Mouse (Mus musculus): ENCODE results near the gene Tmem108.

Gene Tmem108

GRCm38 (mm10) chr9:103721081-103721480 lies 40.6 kb downstream of the Tmem108 start:
- no peak for DNase-seq (ENCODE audit: low spot score in 2 of 2)

GRCm38 (mm10) chr9:103720021-103720420 lies 41.6 kb downstream of the Tmem108 start:
- no peak for DNase-seq (ENCODE audit: low spot score in 2 of 2)

- DNase-seq (ENCODE audit: low spot score in 2 of 2), result no peak
These were observed 45.6 kb downstream of the Tmem108 start for GRCm38 (mm10) chr9:103716002-103716401.

- no peak for DNase-seq (ENCODE audit: low spot score in 2 of 2)
These were observed 46.3 kb downstream of the Tmem108 start for GRCm38 (mm10) chr9:103715352-103715751.

- DNase-seq (ENCODE audit: low spot score in 2 of 2), result no peak
These were observed 48.4 kb downstream of the Tmem108 start for GRCm38 (mm10) chr9:103713230-103713629.

GRCm38 (mm10) chr9:103712711-103713110 lies 48.9 kb downstream of the Tmem108 start:
- no peak for DNase-seq (ENCODE audit: low spot score in 2 of 2)

GRCm38 (mm10) chr9:103709694-103710093 lies 51.9 kb downstream of the Tmem108 start:
- no peak for DNase-seq (ENCODE audit: low spot score in 2 of 2)

GRCm38 (mm10) chr9:103708514-103709173 lies 53.0 kb downstream of the Tmem108 start:
- DNase-seq (ENCODE audit: low spot score in 2 of 2), result no peak

- no peak for DNase-seq (ENCODE audit: low spot score in 2 of 2)
These were observed 53.8 kb downstream of the Tmem108 start for GRCm38 (mm10) chr9:103707857-103708256.

GRCm38 (mm10) chr9:103707000-103707790 lies 54.4 kb downstream of the Tmem108 start:
- DNase-seq (ENCODE audit: low spot score in 2 of 2), result no peak

- DNase-seq (ENCODE audit: low spot score in 2 of 2), result no peak
These were observed 55.9 kb downstream of the Tmem108 start for GRCm38 (mm10) chr9:103705717-103706116.

- no peak for DNase-seq (ENCODE audit: low spot score in 2 of 2)
These were observed 58.6 kb downstream of the Tmem108 start for GRCm38 (mm10) chr9:103703014-103703413.

- no peak for DNase-seq (ENCODE audit: low spot score in 2 of 2)
These were observed 59.2 kb downstream of the Tmem108 start for GRCm38 (mm10) chr9:103702452-103702851.

- DNase-seq (ENCODE audit: low spot score in 2 of 2), result no peak
These were observed 60.2 kb downstream of the Tmem108 start for GRCm38 (mm10) chr9:103701448-103701847.

- no peak for DNase-seq (ENCODE audit: low spot score in 2 of 2)
These were observed 61.4 kb downstream of the Tmem108 start for GRCm38 (mm10) chr9:103700240-103700639.

- no peak for DNase-seq (ENCODE audit: low spot score in 2 of 2)
These were observed 64.7 kb downstream of the Tmem108 start for GRCm38 (mm10) chr9:103696967-103697366.

- no peak for DNase-seq (ENCODE audit: low spot score in 2 of 2)
These were observed 67.8 kb downstream of the Tmem108 start for GRCm38 (mm10) chr9:103693826-103694225.

- peak; percentile 40 to 66 for DNase-seq (ENCODE audit: low spot score in 2 of 2)
These were observed 68.9 kb downstream of the Tmem108 start for GRCm38 (mm10) chr9:103692699-103693098.

GRCm38 (mm10) chr9:103691847-103692246 lies 69.8 kb downstream of the Tmem108 start:
- DNase-seq (ENCODE audit: low spot score in 2 of 2), result no peak

- no peak for DNase-seq (ENCODE audit: low spot score in 2 of 2)
These were observed 71.2 kb downstream of the Tmem108 start for GRCm38 (mm10) chr9:103690446-103690845.

- DNase-seq (ENCODE audit: low spot score in 2 of 2), result no peak
These were observed 71.9 kb downstream of the Tmem108 start for GRCm38 (mm10) chr9:103689697-103690096.

GRCm38 (mm10) chr9:103689006-103689405 lies 72.6 kb downstream of the Tmem108 start:
- DNase-seq (ENCODE audit: low spot score in 2 of 2), result no peak

GRCm38 (mm10) chr9:103687130-103687529 lies 74.5 kb downstream of the Tmem108 start:
- DNase-seq (ENCODE audit: low spot score in 2 of 2), result no peak

Measured in frontal cortex, postnatal 10 days (tissue).